Mouse (Mus musculus) midbrain, embryonic 12.5 days (tissue): ENCODE results near the gene Slc35e4. TPM values are rescaled to one million over a fixed set of nuclear protein-coding genes. Genes with fewer than 3 reads are reported as not detected.

Experiments
- ATAC-seq: fragments of 200-750 bp; cut with Nextera tagmentation; 2 replicates; pipeline ENCODE4 v1.8.0; 2017; ENCODE audit warnings: low read depth, moderate TSS enrichment, moderate library complexity; ENCODE audit not compliant: low FRiP score
- H3K27ac ChIP-seq: fragments of 300-500 bp; sonication (generic); replicated peaks from 2 replicates; pipeline ENCODE4 v1.5.1; 2016; ENCODE audit warnings: mild to moderate bottlenecking
- H3K27me3 ChIP-seq: fragments of 300-500 bp; sonication (generic); 2 replicates; pipeline ENCODE4 v1.6.1; 2016; ENCODE audit warnings: mild to moderate bottlenecking
- H3K36me3 ChIP-seq: fragments of 300-500 bp; sonication (generic); 2 replicates; pipeline ENCODE4 v1.6.1; 2016
- H3K4me1 ChIP-seq: fragments of 300-500 bp; sonication (generic); 2 replicates; pipeline ENCODE4 v1.6.1; 2016
- H3K4me2 ChIP-seq: fragments of 300-500 bp; sonication (generic); replicated peaks from 2 replicates; pipeline ENCODE4 v1.6.1; 2016; ENCODE audit warnings: mild to moderate bottlenecking, moderate library complexity
- H3K4me3 ChIP-seq: fragments of 300-500 bp; sonication (generic); 2 replicates; pipeline ENCODE4 v1.5.1; 2016; ENCODE audit warnings: mild to moderate bottlenecking
- H3K9ac ChIP-seq: fragments of 300-500 bp; sonication (generic); replicated peaks from 2 replicates; pipeline ENCODE4 v1.6.1; 2016; ENCODE audit warnings: mild to moderate bottlenecking, moderate library complexity
- H3K9me3 ChIP-seq: fragments of 300-500 bp; sonication (generic); 2 replicates; pipeline ENCODE4 v1.6.1; 2016; ENCODE audit warnings: mild to moderate bottlenecking
- WGBS: fragments of 180-500 bp; shearing (Covaris S2); methylation state at CpG from one replicate; pipeline ENCODE4 v1.1.7; 2016; 5-methylcytosine and 5-hydroxymethylcytosine counted together
- polyA plus RNA-seq: library from polyadenylated mRNA; unstranded; fragments of >200 nt; fragmentation: Nextera tagmentation; extraction: Ambion mirVana; gene quantifications from 2 replicates; pipeline ENCODE4 v1.2.1, GENCODE M21; 2016

The Slc35e4 gene
- polyA plus RNA-seq, 1 experiment from 2014 or later = 7.8 TPM

DNA sequence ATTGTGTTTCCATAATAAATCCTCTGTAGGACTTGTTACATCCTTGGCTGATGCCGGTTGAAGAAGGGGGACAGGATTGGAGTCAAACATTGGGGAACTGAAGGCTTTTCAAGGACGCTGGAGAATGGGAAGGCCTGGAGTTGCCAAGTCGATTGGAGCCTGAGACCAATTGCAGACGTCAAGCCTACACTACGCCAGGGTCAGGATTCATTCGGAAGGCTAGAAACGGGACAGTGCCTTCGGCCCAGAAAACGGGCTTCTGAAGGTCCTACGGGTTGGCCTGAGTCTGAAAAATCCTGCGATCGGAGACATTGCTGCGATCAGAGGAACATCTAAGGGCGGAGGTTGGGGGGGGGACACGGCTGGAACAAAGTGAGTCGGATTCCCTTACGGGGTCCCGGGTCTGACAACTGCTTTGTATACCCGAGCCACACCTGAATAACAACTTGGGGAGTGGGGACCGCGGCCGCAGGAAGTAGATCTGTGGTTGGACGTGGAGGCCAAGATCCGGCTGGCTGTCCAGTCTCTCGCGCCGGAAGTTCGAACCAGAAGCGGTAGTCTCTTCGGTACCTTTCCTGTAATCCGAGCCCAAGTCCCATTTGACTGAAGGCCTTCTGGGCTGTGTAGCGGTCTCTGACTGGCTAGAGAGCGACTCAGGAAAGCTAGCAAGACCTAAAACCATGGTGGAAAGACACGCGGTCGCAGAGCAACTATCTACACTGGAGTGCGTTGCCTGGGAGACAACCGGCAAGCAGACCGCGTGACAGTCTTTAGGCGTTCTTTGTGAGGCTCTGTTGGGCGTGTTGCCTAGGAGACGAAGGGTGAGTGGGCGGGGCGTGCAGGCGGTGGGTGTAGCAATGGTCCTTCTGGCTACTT lies 19.8 kb downstream of the Slc35e4 start, which contains the start of the genes 4921536K21Rik and Dusp18:
TSS of gene 4921536K21Rik (minus strand) at position 693 of the 876 bp plus-strand sequence.
TSS of gene Dusp18 (plus strand) at position 835 of the 876 bp plus-strand sequence.
- Histone ChIP-seq H3K27ac (peak within 1 kb of the TSS; percentile 88), H3K4me3 (peak within 1 kb of the TSS; percentile 48), H3K36me3 (peaks cover 28% of the 10 kb centered on the region), H3K4me2 (peak within 1 kb of the TSS; percentile 71), H3K4me1 (0 out of 2 replicates have a peak, but pooled peaks cover 6% of the 10 kb centered on the region), H3K9me3 (no peaks in the 10 kb centered on the region), H3K9ac (peak within 1 kb of the TSS; percentile 71), H3K27me3 (no peaks in the 10 kb centered on the region)
- ATAC-seq = peak; percentile 100
- 2% methylated on average over 46 of the region's 46 CpGs for WGBS

DNA sequence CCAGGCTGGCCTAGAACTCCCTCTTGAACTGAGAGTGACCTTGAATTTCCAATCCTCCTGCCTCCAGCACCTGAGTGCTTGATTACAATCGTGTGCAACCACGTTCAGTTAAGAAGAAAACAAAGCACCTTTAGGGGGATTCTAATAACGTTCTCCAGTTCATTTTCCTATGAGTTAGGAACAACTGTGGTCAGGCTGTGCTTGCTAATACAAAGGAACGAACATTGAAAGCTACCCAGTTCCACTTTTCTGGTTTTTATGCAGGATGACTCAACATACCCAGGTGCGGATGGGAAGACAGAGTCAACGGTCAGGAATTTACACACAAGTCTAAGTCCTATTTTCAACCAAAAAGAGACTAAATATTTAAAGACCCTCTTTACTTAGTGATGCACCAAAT lies 20.5 kb downstream of the Slc35e4 start:
- H3K4me3 ChIP-seq = peak overlapping the region; percentile 48; the same call in 1 of the 2 replicates

DNA sequence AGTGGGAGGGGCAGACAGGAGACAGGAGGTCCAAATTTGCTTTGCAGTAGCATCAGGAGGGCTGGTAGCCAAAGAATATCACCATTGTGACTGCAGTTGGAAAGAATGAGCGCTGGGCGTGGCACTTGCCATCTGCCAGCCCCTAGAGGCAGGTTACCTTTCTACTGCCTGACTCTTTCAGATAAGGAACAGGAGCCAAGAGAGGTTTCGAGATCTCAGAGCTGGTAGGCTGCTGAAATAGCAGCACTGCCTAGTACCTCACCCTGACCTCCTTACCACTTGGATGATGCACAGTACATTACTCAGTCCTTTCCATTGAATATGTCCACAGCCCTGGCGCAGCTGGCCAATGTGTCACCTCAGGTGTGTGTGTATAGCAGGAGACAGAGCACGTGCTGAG lies 27.1 kb downstream of the Slc35e4 start:
- no peak overlapping the region for H3K9ac ChIP-seq
- no peak overlapping the region for H3K27ac ChIP-seq
- no peaks in the 10 kb centered on the region for H3K27me3 ChIP-seq
- no peak for ATAC-seq
- H3K4me3 ChIP-seq = no peak overlapping the region
- H3K4me1 ChIP-seq = no peaks in the 10 kb centered on the region
- no peaks in the 10 kb centered on the region for H3K36me3 ChIP-seq
- H3K9me3 ChIP-seq = no peaks in the 10 kb centered on the region
- H3K4me2 ChIP-seq = no peak overlapping the region
- 84% methylated on average over 5 of the region's 5 CpGs for WGBS

More for the DNA sequence above, 20.5 kb downstream of the Slc35e4 start:
- H3K4me2 ChIP-seq = peak overlapping the region; percentile 71
- no peak overlapping the region; the same call in 1 of the 2 replicates for H3K9ac ChIP-seq
- no peaks in the 10 kb centered on the region for H3K9me3 ChIP-seq
- 0 out of 2 replicates have a peak, but pooled peaks cover 6% of the 10 kb centered on the region for H3K4me1 ChIP-seq
- WGBS = 81% methylated on average over 6 of the region's 6 CpGs
- no peak overlapping the region for H3K27ac ChIP-seq
- H3K27me3 ChIP-seq = no peaks in the 10 kb centered on the region
- ATAC-seq = no peak
- H3K36me3 ChIP-seq = peaks cover 22% of the 10 kb centered on the region

DNA sequence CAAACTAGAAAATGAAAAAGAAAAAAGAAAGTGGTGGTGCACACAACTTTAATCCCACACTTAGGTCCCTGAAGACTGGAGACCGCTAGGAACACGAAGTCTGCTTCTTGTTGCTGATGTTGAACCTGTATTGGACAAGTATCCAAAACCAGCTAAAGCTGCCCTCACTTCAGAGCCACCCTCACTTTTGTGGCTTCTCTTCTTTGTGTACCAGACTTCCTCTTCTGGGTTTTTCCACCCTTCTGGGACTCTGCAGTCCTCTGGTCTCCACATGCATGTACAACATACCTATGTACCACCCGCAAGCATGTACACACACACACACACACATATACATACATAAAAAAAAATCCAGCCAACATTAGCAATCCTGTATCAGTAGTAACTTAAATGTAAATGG lies 30.8 kb downstream of the Slc35e4 start:
- H3K36me3 ChIP-seq = no peaks in the 10 kb centered on the region
- no peaks in the 10 kb centered on the region for H3K4me1 ChIP-seq
- H3K4me3 ChIP-seq = no peak overlapping the region
- no peak overlapping the region for H3K4me2 ChIP-seq
- WGBS = 86% methylated on average over 3 of the region's 3 CpGs
- ATAC-seq = no peak
- H3K27me3 ChIP-seq = no peaks in the 10 kb centered on the region
- H3K9me3 ChIP-seq = no peaks in the 10 kb centered on the region
- no peak overlapping the region for H3K9ac ChIP-seq
- H3K27ac ChIP-seq = no peak overlapping the region

DNA sequence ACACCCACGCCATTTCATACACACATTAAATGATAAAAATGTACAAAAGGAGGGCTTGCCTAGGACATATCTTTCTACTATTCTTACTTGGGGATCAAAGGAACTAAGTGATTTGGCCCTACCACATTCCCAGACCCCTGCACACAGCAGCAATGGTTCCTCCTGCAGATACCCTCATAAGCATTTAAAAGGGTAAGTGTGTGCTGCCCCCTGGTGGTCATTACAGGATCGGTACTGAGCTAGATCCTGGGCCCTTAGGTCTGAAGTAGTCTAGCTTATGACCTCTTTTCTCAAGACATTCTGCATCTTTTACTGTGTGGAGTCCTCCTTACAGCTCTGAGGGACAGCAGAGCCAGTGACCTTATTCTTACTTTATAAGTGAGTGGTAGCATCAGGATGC lies 34.6 kb downstream of the Slc35e4 start:
- 43% methylated on average over 2 of the region's 2 CpGs for WGBS
- no peak overlapping the region for H3K9ac ChIP-seq
- no peak overlapping the region for H3K4me3 ChIP-seq
- H3K36me3 ChIP-seq = no peaks in the 10 kb centered on the region
- H3K4me1 ChIP-seq = no peaks in the 10 kb centered on the region
- ATAC-seq = no peak
- H3K9me3 ChIP-seq = no peaks in the 10 kb centered on the region
- no peak overlapping the region for H3K27ac ChIP-seq
- no peaks in the 10 kb centered on the region for H3K27me3 ChIP-seq
- H3K4me2 ChIP-seq = no peak overlapping the region

DNA sequence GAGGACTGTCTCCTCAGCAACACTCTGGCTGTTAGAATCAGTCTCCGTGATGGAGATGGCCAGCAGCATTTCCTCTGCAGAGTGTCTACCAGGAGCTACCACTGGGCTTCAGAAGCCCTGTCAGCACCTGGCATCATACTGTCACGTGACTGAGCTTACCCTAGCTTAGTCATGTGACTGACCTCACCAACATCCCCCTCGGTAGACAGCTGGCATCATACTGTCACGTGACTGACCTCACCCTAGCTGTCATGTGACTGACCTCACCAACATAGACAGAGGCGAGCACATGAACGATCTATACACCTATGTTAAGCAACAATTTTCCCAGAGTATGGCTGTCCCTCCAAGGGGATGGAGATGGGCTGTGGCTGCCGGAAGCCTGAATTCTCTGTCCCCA lies 35.8 kb downstream of the Slc35e4 start:
- H3K36me3 ChIP-seq = no peaks in the 10 kb centered on the region
- no peak overlapping the region for H3K27ac ChIP-seq
- H3K4me2 ChIP-seq = no peak overlapping the region
- no peak for ATAC-seq
- H3K4me1 ChIP-seq = no peaks in the 10 kb centered on the region
- H3K9ac ChIP-seq = no peak overlapping the region
- WGBS = 80% methylated on average over 7 of the region's 7 CpGs
- H3K9me3 ChIP-seq = no peaks in the 10 kb centered on the region
- H3K4me3 ChIP-seq = no peak overlapping the region
- H3K27me3 ChIP-seq = no peaks in the 10 kb centered on the region

DNA sequence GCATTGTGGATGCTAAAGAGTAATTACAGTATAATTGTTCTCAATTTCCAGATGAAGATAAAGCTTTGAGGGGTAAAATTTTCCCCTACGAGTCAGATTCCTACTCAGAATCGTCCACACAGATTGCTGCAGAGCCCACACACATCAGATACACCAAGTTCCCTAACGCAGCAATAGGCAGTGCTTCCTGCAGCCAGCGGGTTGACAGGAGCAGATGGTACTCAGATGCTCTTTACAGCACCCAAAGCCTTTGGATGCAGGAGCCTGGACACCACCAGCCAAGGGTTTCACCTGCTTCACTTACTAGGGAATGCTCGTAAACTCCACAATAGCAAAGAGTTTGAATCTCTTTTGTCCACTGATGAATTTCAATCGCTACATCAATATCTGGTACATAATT lies 38.0 kb downstream of the Slc35e4 start:
- Histone ChIP-seq H3K4me1 (no peaks in the 10 kb centered on the region), H3K36me3 (no peaks in the 10 kb centered on the region), H3K9ac (no peak overlapping the region), H3K27me3 (no peaks in the 10 kb centered on the region), H3K4me2 (no peak overlapping the region), H3K9me3 (no peaks in the 10 kb centered on the region), H3K4me3 (no peak overlapping the region), H3K27ac (no peak overlapping the region)
- ATAC-seq = no peak
- WGBS = 80% methylated on average over 6 of the region's 6 CpGs

DNA sequence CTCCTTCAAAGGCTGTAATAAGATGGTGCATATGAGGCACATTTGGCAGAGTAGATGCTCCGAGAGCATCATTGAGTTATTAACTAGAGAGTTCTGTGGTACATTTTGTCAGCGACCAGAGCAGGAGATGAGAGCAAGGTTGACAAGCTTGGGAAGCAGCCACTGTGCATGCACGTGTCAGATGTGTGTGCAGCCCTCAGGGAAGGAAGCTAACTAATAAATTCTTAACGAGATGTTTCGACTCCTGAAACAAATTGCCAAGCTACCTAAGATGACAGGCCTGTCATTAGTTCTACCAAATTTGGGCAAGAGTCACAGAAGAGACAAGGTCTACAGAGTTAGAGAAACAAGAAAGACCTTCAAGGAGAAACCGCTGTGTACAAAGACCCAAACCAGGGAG lies 50.1 kb downstream of the Slc35e4 start:
- H3K9ac ChIP-seq = peak overlapping the region; percentile 59; the same call in 1 of the 2 replicates
- H3K4me3 ChIP-seq = peak overlapping the region; percentile 48
- H3K4me1 ChIP-seq = peaks cover 9% of the 10 kb centered on the region; the same call in 1 of the 2 replicates
- no peak for ATAC-seq
- 42% methylated on average over 6 of the region's 6 CpGs for WGBS
- H3K9me3 ChIP-seq = no peaks in the 10 kb centered on the region
- H3K27me3 ChIP-seq = peaks cover 34% of the 10 kb centered on the region
- no peaks in the 10 kb centered on the region for H3K36me3 ChIP-seq
- H3K27ac ChIP-seq = no peak overlapping the region
- peak overlapping the region; percentile 81 for H3K4me2 ChIP-seq

DNA sequence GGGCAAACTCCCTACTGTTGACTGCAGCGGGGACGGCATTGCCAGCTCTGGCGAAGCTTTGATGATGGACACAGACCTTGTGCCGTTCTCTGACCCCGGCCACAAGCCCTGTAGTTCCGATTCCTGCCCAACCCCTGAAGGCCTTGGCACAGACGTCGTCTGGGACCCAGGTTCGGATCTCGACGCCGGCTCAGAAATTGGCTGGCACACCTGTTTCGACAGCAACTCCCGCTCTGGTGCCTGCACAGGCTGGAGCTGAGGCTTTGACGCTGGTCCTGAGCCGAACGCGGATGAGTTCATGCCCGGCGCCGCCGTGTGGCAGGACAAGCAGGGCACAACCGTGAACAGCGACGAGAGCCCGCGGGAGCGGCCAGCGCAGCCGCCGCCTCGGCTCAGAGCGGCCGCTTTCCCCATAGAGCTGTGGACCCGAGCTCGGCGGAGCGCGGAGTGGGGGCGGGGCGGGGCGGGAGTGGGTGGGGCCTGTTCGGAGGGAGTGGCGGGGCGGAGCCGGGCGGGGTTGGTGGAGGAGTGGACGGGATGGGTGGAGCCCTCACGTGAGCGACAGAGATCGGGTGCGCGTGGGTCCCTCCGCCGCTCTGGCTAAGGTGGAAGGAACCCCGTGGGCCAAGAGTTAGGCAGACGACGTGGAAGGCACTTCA lies 50.9 kb downstream of the Slc35e4 start, which contains the start of gene Osbp2:
TSS of gene Osbp2 (minus strand) at position 450 of the 659 bp plus-strand sequence.
- Histone ChIP-seq H3K36me3 (no peaks in the 10 kb centered on the region), H3K4me1 (peaks cover 9% of the 10 kb centered on the region; the same call in 1 of the 2 replicates), H3K4me2 (peak within 1 kb of the TSS; percentile 81), H3K27ac (no peak within 1 kb of the TSS), H3K27me3 (peaks cover 34% of the 10 kb centered on the region), H3K9ac (peak within 1 kb of the TSS; percentile 59), H3K9me3 (no peaks in the 10 kb centered on the region), H3K4me3 (peak within 1 kb of the TSS; percentile 48)
- peak; percentile 94 for ATAC-seq
- WGBS = 3% methylated on average over 57 of the region's 58 CpGs

DNA sequence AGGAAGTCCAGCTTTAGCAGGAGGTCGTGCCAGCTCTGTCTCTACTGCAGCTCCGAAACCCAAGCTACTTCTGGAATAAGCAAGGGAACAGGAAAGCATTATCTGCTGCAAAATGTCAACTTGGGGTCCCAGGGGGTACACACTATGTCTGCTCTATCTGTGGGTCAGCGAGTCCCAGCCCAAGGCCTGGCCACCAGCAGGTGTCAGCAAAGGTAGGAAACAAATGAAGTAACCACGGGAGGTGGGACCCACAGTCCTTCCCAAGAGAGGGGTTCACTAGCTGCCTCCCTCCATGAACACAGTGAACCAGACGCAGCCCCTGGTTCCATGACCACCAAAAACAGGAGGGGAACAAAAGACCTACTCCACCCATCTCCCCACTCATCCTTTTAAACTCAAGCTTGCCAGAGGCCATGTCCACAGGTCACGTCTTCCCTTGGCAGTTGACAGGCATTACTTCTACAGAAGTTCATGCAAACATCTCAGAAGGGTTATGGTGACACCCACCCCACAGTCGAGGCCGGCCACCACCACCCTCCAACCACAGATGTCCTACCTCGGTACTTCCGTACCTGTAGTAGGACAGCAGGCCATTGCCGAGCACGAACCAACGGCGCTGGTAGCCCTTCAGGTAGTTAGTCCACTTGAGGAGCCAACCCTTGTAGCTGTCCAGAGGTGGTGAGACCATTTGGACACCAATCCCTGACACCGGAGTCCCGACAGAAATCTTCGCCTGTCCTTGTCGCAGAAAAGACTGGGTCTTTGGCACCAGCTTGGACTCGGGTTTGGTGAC lies 51.6 kb downstream of the Slc35e4 start:
- 76% methylated on average over 19 of the region's 19 CpGs for WGBS
- Histone ChIP-seq H3K27ac (no peak overlapping the region), H3K9me3 (no peaks in the 10 kb centered on the region), H3K9ac (no peak overlapping the region), H3K36me3 (no peaks in the 10 kb centered on the region), H3K4me3 (peak overlapping the region; percentile 48), H3K4me1 (peaks cover 9% of the 10 kb centered on the region; the same call in 1 of the 2 replicates), H3K27me3 (peaks cover 34% of the 10 kb centered on the region), H3K4me2 (peak overlapping the region; percentile 81)
- ATAC-seq = no peak

DNA sequence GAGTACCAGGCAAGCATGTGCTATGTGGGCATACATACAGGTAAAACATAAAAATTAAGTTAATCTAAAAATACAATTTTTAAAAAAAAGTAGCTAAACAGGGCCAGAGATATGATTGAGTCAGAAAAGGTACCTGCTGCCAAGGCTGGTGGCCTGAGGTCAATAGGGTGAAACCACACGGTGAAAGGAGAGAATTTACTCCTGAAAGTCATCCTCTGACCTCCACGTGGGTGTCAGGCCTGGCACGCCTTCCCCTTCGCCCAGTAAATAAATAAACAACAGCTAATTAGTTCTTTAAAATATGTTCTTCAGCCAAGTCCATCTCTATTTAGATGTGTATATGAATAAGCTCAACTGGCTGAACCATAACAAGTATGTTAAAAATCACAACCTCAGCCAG lies 54.1 kb downstream of the Slc35e4 start:
- H3K27me3 ChIP-seq = peaks cover 34% of the 10 kb centered on the region
- WGBS = 77% methylated on average over 4 of the region's 4 CpGs
- no peak overlapping the region for H3K4me3 ChIP-seq
- no peak overlapping the region for H3K9ac ChIP-seq
- H3K4me2 ChIP-seq = no peak overlapping the region
- no peaks in the 10 kb centered on the region for H3K9me3 ChIP-seq
- no peaks in the 10 kb centered on the region for H3K36me3 ChIP-seq
- no peak for ATAC-seq
- no peak overlapping the region for H3K27ac ChIP-seq
- peaks cover 9% of the 10 kb centered on the region; the same call in 1 of the 2 replicates for H3K4me1 ChIP-seq
